Mouse (Mus musculus): ENCODE results near the gene Ppp1r15b.

Ppp1r15b gene

DNA sequence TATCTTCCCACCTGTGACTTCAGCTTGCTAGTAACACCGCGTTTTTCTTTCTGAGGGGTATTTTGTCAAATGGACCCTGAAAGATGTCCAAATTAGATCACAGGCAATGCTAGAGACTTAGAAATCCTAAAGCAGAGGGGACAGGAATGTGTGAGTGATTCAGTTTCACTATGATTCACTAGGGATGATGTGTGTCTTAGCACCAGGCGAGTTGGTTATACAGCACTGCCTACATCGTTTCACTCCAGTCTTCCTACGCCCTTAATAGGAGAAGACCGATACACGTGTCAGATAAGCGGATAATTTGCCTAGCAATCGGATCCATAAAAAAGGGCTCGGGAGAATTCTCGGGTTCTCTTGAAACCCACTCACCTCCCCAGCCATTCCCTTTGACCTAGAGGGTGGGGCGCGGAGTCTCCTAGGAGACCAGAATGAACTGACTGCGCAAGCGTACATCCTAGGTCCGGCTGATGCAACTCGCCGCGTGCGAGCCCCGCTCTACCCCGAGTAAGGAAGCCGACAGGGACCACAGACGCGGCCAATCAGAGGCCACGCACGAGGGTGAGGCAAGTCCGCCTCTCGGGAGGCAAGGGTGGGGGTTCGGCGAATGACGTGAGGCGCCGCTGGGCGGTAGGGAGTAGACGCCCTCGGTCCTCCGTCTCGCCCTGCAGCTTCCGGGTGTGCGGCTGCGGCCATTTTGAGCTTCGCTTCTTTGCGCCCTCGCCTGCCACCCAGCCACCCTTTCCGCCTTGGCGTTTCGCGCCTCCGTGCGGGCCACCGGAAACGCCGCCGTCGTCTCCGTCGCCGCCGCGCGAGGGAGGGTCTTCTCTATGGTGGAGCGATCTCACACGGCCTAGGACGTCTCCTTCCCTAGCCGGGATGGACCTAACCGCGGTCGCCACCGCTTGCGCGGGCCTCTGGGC is at the start of gene Ppp1r15b:
Gene Ppp1r15b (plus strand): TSS at position 506 of the 923 bp plus-strand sequence.
- peak; percentile 100 for DNase-seq

DNA sequence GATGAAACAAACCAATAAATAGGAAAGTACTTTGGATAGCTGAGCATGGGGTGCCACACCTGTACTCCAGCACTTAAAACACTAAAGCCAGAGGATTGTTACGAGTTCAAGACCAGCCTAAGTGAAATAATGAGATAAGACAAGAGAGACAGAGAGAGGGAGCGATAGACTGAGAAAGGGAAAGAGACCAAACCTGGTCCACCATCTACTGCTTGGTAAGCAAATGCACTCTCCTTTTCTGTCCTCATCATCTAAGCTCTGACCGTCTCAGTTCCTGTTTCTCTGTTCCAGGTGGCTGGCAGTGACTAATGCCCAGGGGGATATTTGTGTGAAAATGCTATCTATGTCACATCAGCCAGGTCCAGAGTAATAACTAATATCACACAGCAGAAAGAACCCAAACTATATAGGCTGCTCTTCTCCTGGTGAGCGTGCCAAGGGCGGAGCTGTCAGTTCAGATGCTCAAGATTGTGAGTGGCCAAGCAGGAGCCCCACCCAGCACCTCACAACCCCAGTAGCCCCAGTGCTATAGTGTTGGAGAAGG is 47.9 kb upstream of the Ppp1r15b start:
- no peak for DNase-seq

DNA sequence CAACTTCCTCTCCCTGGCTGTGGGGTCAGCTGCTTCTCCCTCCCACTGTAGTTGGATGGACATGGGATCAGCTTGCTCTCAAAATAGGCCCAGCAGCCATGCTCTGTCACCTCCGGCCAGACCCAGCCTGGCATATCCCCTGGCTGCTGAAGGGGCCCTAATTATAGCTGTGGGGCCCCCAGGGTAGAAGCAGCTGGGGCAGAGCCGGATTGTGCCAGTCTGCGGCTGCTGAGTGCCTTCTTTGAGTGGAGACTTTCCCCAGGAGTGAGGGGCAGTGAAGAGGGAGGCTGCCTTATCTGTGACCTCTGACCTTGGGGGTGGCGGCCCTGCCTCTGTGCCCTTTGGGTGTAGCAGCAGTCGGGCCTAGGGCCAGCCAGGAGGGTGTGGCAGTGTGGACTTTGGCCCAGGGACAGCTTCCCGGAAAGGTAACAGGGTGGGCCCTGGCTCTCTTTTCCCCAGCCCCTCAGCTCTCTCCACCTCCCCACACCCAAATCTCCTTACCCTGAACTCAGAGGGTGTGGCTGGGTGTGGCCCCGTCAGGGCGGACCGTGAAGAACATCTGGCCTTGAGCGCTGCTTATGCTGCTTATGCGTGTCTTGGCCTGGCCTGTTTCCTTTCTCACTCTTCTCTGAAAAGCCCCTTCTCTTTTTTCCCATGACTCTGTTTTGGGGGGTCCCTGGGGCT is 46.9 kb upstream of the Ppp1r15b start:
- no peak for DNase-seq

DNA sequence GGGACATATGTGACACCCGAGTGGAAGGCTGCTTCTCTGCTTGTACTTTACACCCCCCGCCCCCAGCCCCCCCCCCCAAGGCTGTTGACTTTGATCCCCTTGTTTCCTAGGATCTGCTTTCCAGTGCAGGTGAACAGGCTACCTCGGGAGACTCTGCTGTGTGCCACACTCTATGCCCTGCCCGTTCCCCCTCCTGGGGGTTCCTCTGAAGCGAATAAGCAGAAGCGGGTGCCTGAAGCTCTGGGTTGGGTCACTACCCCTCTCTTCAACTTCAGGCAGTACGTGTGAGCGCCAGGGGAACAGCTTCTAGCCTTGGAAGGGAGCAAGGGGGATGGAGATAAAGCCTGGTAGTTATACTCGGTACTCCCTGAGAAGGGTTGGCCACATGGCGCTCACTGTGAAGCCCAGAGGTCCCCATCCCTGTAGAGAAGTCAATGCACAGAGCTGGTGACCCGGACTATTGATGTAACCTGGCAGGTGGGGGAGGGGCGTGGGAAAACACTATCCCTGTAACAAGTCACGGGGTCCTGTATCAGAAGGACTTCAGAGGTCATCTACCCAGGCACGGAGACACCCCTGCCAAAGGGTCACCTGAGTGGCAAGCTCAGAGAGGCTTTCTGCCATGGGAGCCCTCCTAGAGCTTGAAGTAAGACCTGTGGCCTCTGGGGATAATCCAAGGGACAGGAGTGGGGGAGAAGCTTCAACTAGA is 46.1 kb upstream of the Ppp1r15b start:
- DNase-seq: no peak

DNA sequence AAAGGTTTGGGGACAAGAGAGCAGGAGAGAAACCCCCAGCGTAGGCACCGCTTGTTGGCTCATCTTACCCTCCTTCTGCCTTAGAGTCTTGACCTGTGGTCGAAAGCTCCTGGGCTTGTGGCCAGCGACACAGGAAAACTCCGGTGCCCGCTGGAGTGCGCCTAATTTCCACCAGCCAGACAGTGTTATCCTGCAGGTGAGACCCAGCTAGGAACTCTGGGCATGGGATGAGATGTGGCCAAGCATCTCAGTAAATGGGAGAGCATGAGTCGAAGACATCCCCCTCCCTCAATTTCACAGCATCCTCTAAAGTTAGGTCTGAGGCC is 45.6 kb upstream of the Ppp1r15b start:
- no peak for DNase-seq

DNA sequence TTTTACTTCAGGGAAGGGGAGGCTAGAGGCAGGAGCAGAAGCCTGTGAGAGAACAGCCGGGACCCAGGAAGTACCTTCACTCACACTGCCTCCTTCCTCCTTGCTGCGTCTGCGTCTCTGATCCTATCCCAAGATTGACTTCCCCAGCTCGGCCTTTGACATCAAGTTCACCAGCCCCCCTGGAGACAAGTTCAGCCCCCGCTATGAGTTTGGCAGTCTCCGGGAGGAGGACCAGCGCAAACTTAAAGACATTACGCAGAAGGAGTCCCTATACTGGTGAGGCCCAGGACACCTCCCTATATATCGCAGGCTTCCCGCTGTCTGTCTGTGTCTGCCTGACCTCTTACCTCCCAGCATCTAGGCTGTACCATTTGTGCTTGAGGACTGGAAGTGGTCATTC is 44.1 kb upstream of the Ppp1r15b start:
- no peak for DNase-seq

DNA sequence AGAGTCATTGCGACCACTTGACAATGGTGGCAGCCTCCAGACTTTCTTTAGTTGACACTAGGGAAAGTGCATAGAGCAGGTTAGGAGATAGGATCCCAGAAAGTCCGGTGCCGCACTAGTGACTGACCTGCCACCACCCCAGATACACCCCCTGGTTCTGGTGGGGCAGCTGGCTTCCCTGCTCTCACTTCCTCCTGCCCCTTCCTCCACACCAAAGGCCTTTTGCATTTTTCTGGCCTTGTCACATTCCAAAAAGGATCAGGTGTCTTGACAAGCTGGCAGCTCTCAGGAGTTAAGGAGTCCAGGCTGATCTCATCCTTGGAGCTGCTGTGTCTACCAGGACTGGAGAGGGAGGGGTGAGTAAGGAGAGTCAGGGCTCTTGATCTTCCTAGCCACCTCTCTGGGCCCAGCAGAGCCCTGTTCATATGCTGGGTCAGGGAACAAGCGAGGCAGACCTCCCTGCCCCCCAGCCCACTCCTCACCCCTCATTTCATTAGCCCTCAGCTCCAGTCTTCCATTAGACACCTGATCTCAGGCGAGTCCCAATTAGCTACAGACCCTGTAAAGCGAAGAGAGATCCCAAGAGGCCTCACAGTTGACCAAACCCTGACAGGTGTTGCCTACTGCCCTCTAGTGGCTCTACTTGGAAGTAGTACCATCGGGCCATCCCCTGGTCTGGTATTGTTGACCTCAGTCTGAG is 43.6 kb upstream of the Ppp1r15b start:
- DNase-seq: peak; percentile 40

DNA sequence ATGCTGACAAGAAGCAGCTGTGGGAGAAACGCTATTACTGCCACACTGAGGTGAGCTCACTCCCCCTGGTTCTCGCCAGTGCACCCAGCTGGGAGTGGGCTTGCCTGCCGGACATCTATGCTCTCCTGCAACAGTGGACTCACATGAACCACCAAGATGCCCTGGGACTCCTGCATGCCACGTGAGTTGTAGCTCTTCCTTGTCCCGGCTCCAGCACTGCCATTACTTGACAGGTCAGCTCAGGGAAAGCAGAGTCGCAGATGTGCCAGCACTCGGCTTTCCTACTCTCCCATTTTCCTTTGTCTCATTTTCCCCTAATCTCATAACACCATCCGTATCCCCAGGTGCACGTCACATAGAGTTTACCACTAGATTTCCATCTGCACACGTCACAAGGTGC is 42.7 kb upstream of the Ppp1r15b start:
- no peak for DNase-seq

DNA sequence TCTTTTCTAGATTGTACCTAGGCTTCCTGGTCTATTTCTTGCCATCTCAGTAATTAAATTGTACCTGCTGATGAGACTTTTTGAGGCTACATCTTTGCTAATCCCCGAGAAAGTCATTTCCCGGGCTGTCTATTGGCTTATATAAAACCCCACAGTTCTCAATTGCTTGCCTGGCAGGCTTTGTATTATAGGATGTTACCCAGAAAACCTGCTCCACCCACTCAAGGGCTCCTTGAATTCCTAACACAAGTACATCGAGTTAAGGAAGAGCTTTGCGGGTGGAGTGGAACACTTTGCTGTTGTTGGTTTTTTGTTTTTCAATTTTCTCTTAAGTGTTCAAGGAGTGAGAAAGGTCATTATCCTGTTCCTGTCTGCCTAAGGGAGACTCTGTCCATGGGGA is 41.5 kb upstream of the Ppp1r15b start:
- DNase-seq: no peak

DNA sequence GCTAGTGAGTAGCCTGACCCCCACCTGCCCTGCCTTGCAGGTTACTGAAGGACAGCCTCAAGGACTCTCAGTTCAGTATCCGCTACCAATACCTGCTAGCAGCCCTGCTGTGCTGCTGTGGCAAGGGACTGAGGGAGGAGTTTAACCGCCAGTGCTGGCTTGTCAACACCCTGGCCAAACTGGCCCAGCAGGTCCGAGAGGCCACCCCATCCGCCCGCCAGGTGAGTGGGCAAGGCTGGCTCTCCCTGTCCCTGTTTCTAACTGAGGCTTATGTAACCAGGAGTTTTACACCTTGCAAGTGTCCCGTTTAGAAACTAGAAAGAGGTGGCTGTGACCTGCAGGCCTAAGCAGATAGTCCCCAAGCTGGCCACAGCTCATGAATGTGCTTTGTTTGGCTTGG is 40.3 kb upstream of the Ppp1r15b start:
- DNase-seq: no peak

DNA sequence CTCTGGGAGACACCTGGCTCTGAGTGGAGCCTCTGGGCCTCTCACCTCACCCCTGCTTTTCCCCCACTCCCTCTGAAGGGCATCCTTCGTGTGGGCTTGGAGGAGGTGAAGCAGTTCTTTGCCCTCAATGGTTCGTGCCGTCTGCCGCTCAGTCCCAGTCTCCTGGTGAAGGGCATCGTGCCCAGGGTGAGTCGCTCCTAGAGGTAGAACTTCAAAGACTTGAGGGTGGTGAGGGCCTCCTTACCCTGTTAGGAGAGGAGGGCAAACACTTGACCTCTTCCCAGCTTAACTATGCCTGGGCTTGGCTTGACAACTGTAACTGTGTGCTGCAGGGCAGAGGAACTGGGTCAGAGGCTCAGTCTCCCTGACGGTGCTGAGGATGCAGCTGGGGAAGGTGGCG is 39.5 kb upstream of the Ppp1r15b start:
- no peak for DNase-seq

DNA sequence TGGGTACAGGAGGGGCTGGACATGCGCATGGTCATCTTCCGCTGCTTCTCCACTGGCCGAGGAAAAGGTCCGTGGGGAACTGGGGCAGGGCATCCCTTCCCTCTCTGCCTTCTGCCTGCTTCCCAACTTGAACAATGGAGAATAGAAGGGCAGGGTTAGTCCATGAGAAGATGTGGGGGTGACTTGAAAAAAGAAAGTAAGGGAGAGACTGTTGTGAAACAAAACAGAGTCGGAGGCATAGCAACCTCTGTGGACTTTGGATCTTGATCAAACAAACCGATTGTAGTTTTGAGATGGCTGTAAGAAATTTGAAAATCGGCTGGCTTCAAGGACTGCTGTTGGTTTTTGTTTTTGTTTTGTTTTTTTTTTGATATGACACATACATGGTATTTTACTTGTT is 37.2 kb upstream of the Ppp1r15b start:
- DNase-seq: no peak

DNA sequence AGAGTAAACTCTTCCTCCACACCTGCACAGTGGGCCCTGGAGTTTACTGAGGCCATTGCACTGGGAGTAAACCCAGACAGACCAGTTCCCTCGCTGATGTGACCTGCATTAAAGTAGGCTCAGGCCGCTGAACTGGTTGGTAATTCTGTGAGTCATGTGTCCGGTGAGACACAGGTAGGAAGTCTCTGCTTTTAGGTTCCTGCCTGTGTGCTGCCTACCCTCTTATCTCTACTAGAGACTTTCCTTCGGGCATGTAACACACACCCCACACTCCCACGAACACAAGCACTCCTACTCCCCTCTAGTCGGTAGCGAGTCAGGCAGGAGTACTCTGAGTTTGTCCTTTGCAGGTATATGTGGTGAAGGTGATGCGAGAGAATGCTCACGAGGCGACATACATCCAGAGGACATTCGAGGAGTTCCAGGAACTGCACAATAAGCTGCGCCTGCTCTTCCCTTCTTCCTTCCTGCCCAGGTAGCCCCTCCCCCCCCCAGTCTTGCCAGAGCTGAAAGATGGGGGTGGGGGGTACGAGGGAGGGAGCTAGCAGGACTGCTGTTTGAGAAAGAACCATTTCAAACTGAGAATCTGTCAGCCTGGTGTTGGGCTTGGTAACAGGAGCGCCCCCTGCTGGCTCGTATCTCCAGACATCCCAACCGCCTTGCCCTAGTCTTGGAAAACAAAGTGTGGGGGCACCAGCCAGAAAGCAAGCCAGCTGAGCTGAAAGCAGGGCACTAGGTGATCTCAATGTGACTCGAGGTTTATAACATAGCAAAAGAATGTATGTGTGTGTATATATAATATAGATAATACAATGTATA is 29.8 kb upstream of the Ppp1r15b start:
- peak; percentile 60 for DNase-seq

DNA sequence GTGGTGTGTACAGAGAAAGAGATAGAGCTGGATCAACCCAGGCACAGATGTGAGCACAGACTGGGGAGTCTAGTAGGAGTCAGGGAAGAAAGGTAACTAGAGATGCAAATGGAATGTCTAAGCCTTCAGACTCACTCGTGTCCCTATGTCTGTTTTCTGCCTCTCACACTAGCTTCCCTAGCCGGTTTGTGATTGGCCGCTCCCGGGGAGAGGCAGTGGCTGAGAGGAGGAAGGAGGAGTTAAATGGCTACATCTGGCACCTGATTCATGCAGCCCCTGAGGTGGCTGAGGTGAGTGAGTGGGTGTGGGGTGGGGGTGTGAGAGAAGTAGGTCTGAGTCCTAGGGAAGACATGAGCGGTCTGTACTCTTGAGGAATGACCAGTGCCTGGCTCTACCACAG is 28.8 kb upstream of the Ppp1r15b start:
- DNase-seq: no peak

DNA sequence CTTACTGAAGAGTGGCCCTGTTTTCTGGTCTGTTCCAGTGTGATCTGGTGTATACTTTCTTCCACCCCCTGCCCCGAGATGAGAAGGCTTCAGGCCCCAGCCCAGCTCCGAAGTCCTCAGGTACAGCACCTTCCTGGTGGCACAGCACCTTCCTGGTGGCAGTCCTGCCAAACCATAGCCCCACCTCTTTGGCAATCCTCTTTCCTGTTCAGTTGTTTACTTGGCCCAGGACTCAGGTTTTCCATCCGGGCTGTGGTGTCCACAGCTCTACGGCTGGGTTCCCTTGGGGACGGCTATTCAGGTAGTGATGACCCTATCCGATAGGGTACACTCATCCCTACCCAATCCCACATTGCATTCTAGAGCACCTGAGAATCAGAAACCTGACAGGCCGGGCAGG is 27.6 kb upstream of the Ppp1r15b start:
- DNase-seq: no peak

DNA sequence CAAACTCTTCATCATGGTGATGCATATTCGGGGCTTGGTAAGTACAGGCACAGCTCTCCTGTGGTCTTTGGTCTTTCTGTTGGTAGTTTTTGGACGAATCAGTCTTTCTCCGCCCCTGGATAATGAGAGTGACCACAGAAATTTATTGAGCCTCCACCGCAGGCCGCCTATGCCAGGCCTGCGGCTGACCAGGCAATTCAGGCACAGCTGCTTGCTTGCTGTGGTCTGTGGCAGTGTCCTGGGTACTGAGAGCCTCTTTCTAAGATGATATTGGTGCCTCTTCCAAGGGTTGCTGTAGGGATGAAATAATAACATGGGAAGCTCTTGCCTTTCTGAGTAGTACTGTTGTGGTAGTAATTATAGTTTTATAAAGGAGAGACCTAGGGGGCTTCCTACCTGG is 27.1 kb upstream of the Ppp1r15b start:
- no peak for DNase-seq

DNA sequence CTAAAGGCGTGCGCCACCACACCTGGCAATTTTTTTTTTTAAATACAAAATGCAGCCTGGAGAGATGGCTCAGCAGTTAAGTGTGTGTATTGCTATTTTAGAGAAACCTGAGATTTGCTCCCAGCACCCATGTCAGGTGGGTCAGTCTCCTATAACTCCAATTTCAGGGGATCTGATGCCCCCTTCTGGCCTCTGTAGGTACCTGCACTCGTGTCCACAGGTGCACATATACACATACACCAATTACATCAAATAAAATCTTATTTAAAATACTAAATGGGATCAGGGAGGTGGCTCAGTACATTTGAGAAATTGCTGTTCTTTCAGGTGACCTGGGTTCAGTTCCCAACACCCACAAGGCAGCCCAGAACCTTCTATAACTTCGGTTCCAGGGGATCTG is 14.8 kb upstream of the Ppp1r15b start:
- no peak for DNase-seq

DNA sequence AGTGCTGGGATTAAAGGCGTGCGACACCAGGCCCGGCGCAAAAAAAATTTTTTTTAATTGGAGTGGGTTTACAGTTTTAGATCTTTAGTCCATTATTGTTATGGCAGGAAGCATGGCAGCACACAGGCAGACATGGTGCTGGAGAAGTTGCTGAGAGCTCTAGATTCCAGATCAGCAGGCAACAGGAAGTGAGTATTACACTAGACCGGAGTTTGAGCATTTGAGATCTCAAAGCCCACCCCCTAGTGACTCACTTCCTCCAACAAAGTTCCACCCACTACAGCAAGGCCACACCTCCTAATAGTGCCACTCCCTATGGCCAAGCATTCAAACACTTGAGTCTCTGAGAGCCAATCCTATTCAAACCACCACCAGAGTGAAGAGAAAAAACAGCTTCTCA is 12.8 kb upstream of the Ppp1r15b start:
- no peak for DNase-seq

DNA sequence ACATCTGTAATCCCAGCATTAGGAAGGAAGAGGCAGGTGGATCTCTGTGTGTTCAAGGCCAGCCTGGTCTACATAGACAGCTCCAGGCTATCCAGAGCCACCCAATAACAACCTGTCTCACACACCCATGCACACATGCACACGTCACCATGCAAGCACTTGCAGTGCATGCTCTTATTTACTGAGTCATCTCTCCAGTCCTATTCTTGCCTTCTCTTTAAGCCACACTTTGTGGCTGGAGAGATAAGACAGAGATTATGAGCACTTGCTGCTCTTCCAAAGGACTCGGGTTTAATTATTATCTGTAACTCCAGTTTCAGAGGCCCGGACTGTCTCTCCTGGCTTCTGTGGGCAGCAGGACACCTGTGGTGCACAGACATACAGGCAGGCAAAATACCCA is 12.1 kb upstream of the Ppp1r15b start:
- no peak for DNase-seq

DNA sequence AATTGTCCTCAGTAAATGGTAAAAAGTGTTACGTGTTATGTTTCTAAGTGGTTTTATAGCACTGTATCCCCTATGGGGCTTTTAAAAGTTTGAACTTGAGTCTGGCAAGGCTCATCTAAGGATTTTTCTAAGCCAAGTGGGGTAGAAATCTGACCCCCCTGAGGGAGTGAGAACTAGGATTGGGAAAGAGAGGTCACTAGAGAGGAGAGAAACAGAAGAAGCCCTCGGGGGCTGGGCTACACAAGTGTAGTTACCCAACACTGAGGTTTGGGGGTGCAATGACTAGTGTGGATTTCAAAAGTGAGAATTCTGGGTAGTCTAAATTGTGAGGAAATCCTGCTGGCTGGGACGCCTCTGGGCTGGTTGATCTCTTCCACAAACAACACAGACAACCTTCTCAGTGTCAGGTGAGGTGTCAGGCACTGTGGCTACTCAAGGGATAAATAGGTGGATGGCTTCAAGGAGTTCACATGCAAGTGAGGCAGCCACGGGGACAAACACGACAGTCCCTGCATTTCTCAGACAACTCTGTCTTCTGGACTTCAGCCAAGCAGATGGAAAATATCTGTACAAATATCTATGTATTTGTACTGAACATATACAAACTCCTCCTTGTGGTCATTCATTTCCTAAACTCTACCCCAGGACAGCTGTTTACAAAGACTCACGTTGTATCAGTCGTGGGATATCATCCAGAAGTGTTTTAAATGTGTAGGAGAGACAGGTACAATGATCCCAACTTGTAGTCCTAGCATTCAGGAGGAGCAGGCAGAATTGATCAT is 10.8 kb upstream of the Ppp1r15b start:
- no peak for DNase-seq

DNA sequence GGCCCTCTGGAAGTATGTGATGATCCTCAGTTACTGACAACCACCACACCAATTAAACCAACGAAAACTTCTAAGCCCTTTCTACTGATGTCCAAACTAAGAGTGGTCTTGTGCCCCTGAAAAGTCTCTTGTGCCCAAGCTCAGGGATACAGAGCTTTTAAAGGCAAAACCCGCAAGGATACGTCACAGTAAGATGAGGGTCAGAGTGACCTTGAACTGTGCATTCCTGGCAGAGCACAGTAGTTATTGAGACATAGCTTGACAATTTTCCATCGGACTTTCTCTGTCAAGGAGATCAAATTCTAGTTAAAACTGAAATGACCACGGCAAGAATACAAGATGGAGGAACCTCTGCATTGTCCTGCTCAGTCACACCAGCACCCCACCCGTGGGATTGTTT is 9.7 kb upstream of the Ppp1r15b start:
- no peak for DNase-seq

Data from cerebellum, adult 9-11 months (tissue).